Mouse (Mus musculus) small intestine, adult 2 months (tissue): ENCODE measurements around the gene Hist2h2aa1.

Experiments
- CTCF ChIP-seq: fragments of 200-500 bp; IDR thresholded peaks from 2 replicates; pipeline ENCODE4 v1.5.1; 2012; ENCODE audit warnings: low read depth, mild to moderate bottlenecking, control low read depth, inconsistent platforms, low read length, moderate library complexity, mixed read lengths; ENCODE audit not compliant: insufficient replicate concordance, insufficient read length; ENCODE audit errors: extremely low read depth
- POLR2A ChIP-seq: fragments of 200-500 bp; IDR thresholded peaks from 2 replicates; pipeline ENCODE4 v1.6.1; 2012; ENCODE audit warnings: low read depth, mild to moderate bottlenecking, control low read depth, inconsistent platforms, low read length, moderate library complexity

GRCm38 (mm10) chr3:96195616-96196313, 49.5 kb upstream of the Hist2h2aa1 start:
- TF ChIP-seq CTCF (no peak), POLR2A (no peak)
